Mouse (Mus musculus) brain, embryonic 14.5 days (tissue): ENCODE measurements around the gene C1qtnf2. TPM values are rescaled to one million over a fixed set of nuclear protein-coding genes. Genes with fewer than 3 reads are reported as not detected.

ENCODE experiments used
- DNase-seq: peaks from one replicate; pipeline ENCODE4 v3.0.0-alpha.2; 2011; ENCODE audit warnings: low read depth
- CTCF ChIP-seq: fragments of 200-500 bp; IDR thresholded peaks from 2 replicates; pipeline ENCODE4 v1.5.1; 2012; ENCODE audit warnings: inconsistent platforms, mild to moderate bottlenecking, moderate library complexity, borderline replicate concordance; ENCODE audit not compliant: insufficient read depth, insufficient read length; ENCODE audit errors: extremely low read depth
- POLR2A ChIP-seq: fragments of 200-500 bp; IDR thresholded peaks from 2 replicates; pipeline ENCODE4 v1.6.1; 2012; ENCODE audit warnings: mild to moderate bottlenecking, inconsistent platforms, borderline replicate concordance; ENCODE audit not compliant: poor library complexity, insufficient read depth, insufficient read length, severe bottlenecking; ENCODE audit errors: extremely low read depth
- polyA plus RNA-seq: library from polyadenylated mRNA; depleted of rRNA; stranded (reverse); fragments of >200 nt; gene quantifications from 2 replicates; pipeline ENCODE4 v1.2.3, GENCODE M21; 2012; rRNA removed

C1qtnf2 gene
- polyA plus RNA-seq: 5.0 and 7.2 TPM in 2 replicates

GRCm38 (mm10) chr11:43474225-43474774 lies at the start of gene C1qtnf2:
Gene C1qtnf2, plus strand, starts transcription at chr11:43474276.
- DNase-seq: peak; percentile 48
- TF ChIP-seq POLR2A: no peak
- TF ChIP-seq CTCF: no peak

- DNase-seq: no peak
Measured at GRCm38 (mm10) chr11:43424386-43424785, 49.7 kb upstream of the C1qtnf2 start.

GRCm38 (mm10) chr11:43425166-43425709 lies 48.8 kb upstream of the C1qtnf2 start:
- DNase-seq: no peak
- TF ChIP-seq CTCF: no peak
- no peak for TF ChIP-seq POLR2A

More at GRCm38 (mm10) chr11:43424386-43424785, 49.7 kb upstream of the C1qtnf2 start:
- TF ChIP-seq CTCF (peak; percentile 29; the same call in 1 of the 2 replicates), POLR2A (no peak)

- no peak for TF ChIP-seq CTCF
- peak; percentile 46; the same call in 1 of the 2 replicates for TF ChIP-seq POLR2A
- DNase-seq: peak; percentile 90
Measured at GRCm38 (mm10) chr11:43425824-43426413, 48.2 kb upstream of the C1qtnf2 start, which contains the start of gene Pttg1. Gene Pttg1, minus strand, starts transcription at chr11:43426251.

GRCm38 (mm10) chr11:43426414-43426884 lies 47.6 kb upstream of the C1qtnf2 start:
- TF ChIP-seq CTCF (no peak), POLR2A (no peak)
- no peak for DNase-seq

- peak; percentile 94 for DNase-seq
Measured at GRCm38 (mm10) chr11:43433254-43434023, 40.6 kb upstream of the C1qtnf2 start, which contains the start of gene Slu7. Gene Slu7, plus strand, starts transcription at chr11:43433744.

GRCm38 (mm10) chr11:43434024-43434407 lies 40.1 kb upstream of the C1qtnf2 start:
- TF ChIP-seq POLR2A: no peak
- no peak for TF ChIP-seq CTCF
- no peak for DNase-seq

More at GRCm38 (mm10) chr11:43433254-43434023, 40.6 kb upstream of the C1qtnf2 start, which contains the start of gene Slu7:
- TF ChIP-seq CTCF (no peak), POLR2A (no peak)

GRCm38 (mm10) chr11:43441121-43441520 lies 33.0 kb upstream of the C1qtnf2 start:
- TF ChIP-seq CTCF (no peak), POLR2A (no peak)
- DNase-seq: no peak

GRCm38 (mm10) chr11:43443183-43443582 lies 30.9 kb upstream of the C1qtnf2 start:
- TF ChIP-seq CTCF (no peak), POLR2A (no peak)
- no peak for DNase-seq

- TF ChIP-seq POLR2A (no peak), CTCF (no peak)
Measured at GRCm38 (mm10) chr11:43449916-43450315, 24.2 kb upstream of the C1qtnf2 start.

GRCm38 (mm10) chr11:43451322-43451721 lies 22.8 kb upstream of the C1qtnf2 start:
- no peak for DNase-seq
- TF ChIP-seq CTCF (no peak), POLR2A (no peak)

More at GRCm38 (mm10) chr11:43449916-43450315, 24.2 kb upstream of the C1qtnf2 start:
- DNase-seq: no peak
